ENCODE assay signal across 7 mouse cellular contexts in genomic region chr2:18392331-18393021, GRCm38 (mm10). TPM values are rescaled to one million over a fixed set of nuclear protein-coding genes. Genes with fewer than 3 reads are reported as not detected.
A peak's percentile ranks its signal among the peaks of the same experiment; 100 is the strongest.
DNase-seq lines count a peak whose midpoint lies in the region; ATAC-seq lines count a peak whose summit lies in the region.

Dnajc1 (minus strand) TSS chr2:18392830.

- ATAC-seq in intestine, embryonic 15.5 days, result peak; percentile 100

- no peaks in the 10 kb centered on the region for H3K9me3 ChIP-seq in intestine, embryonic 15.5 days
- H3K9me3 ChIP-seq in midbrain, embryonic 10.5 days (replicated peaks), result no peaks in the 10 kb centered on the region

- H3K36me3 ChIP-seq in intestine, embryonic 15.5 days, result no peaks in the 10 kb centered on the region
- H3K36me3 ChIP-seq in midbrain, embryonic 10.5 days, result no peaks in the 10 kb centered on the region

- H3K27me3 ChIP-seq in intestine, embryonic 15.5 days (replicated peaks), result no peaks in the 10 kb centered on the region
- no peaks in the 10 kb centered on the region for H3K27me3 ChIP-seq in midbrain, embryonic 10.5 days (ENCODE audit: low read depth, poor library complexity, severe bottlenecking)

- intact Hi-C loops in gastrocnemius, postnatal 36 days (cut with DNase I), result loop anchor here (10.0 kb wide), 2 partner anchors 302 to 362 kb away; partner anchors contain the start of gene Spag6
- intact Hi-C loops in left cerebral cortex, postnatal 25 days (cut with DNase I), result loop anchor here (1.0 to 5.0 kb wide), 6 partner anchors 194 to 952 kb away; partner anchors contain the start of genes Commd3 and Spag6

- no peaks in the 10 kb centered on the region for H3K4me1 ChIP-seq in intestine, embryonic 15.5 days (replicated peaks)
- H3K4me1 ChIP-seq in midbrain, embryonic 10.5 days, result peaks cover 20% of the 10 kb centered on the region

- peak; percentile 95 for DNase-seq in adrenal gland, adult 2 months
- peak; percentile 93 for DNase-seq in embryo, embryonic 11.5 days (ENCODE audit: low read depth, low spot score)
- DNase-seq in gastrocnemius, postnatal 36 days, result peak; percentile 84 to 85
- DNase-seq in left cerebral cortex, postnatal 25 days (ENCODE audit: low spot score in 2 of 2), result peak; percentile 88 to 92
- peak; percentile 99 for DNase-seq in midbrain, embryonic 10.5 days (ENCODE audit: low spot score)
- peak; percentile 92 for DNase-seq in right cerebral cortex, postnatal 4 days

- peak within 1 kb of the TSS; percentile 97 for H3K27ac ChIP-seq in intestine, embryonic 15.5 days
- peak within 1 kb of the TSS; percentile 95 for H3K27ac ChIP-seq in midbrain, embryonic 10.5 days (replicated peaks)

- under 1% methylated on average over 69 of the region's 69 CpGs for WGBS in intestine, embryonic 15.5 days
- WGBS in midbrain, embryonic 10.5 days, result under 1% methylated on average over 69 of the region's 69 CpGs

- H3K4me3 ChIP-seq in intestine, embryonic 15.5 days (replicated peaks), result peak within 1 kb of the TSS; percentile 88
- peak within 1 kb of the TSS; percentile 88 for H3K4me3 ChIP-seq in midbrain, embryonic 10.5 days

- H3K4me2 ChIP-seq in intestine, embryonic 15.5 days (replicated peaks), result peak within 1 kb of the TSS; percentile 59

- H3K9ac ChIP-seq in intestine, embryonic 15.5 days, result peak within 1 kb of the TSS; percentile 87

RNA-seq across cellular contexts. Expression of gene Dnajc1, which starts in this region (rescaled TPM):
- 10 to 100 TPM; 32.1 to 39.7 TPM for total RNA-seq in adrenal gland, adult 2 months (2021)
- 76.4 and 94.4 TPM in 2 replicates for polyA plus RNA-seq in adrenal gland, adult 2 months (2012; rRNA removed)
- total RNA-seq in gastrocnemius, postnatal 36 days (2021), result 10 to 100 TPM in 1 of 2 experiments, 1 to 10 TPM in 1; 8.7 to 10.0 TPM
- 30.1 and 31.6 TPM in 2 replicates for polyA plus RNA-seq in intestine, embryonic 15.5 days (2015; fragmentation: Nextera tagmentation; extraction: Ambion mirVana)
- 10 to 100 TPM; 17.7 to 19.6 TPM for total RNA-seq in left cerebral cortex, postnatal 25 days (2021)
- polyA plus RNA-seq in midbrain, embryonic 10.5 days (2016; fragmentation: Nextera tagmentation; extraction: Ambion mirVana), result 25.8 and 27.0 TPM in 2 replicates

Comparison
In these comparisons a context has a peak if more than half of its experiments do, and no peak if none do; other contexts are left out.
1. Peak in every context shown above with its lines: DNase-seq, ATAC-seq, H3K4me3 ChIP-seq and H3K27ac ChIP-seq.